Mouse (Mus musculus): ENCODE measurements around the gene 9930111J21Rik2. TPM values are rescaled to one million over a fixed set of nuclear protein-coding genes. Genes with fewer than 3 reads are reported as not detected.
"Not testable (repeated sequence)": the region's sequence is repeated elsewhere in the genome, so short reads cannot be mapped to it uniquely, and the experiment has no call there.

The 9930111J21Rik2 gene
- polyA plus RNA-seq, 1 experiment from 2014 or later = 1.1 TPM

GRCm38 (mm10) chr11:48991740-48992520 lies 59.1 kb downstream of the 9930111J21Rik2 start, which contains the start of gene Gm12185:
Gene Gm12185 (minus strand): TSS chr11:48992226.
- H3K4me2 ChIP-seq; H3K27me3 ChIP-seq; H3K4me1 ChIP-seq; H3K9ac ChIP-seq; H3K36me3 ChIP-seq; H3K9me3 ChIP-seq; H3K4me3 ChIP-seq; ATAC-seq (ENCODE audit: borderline replicate concordance, extremely low read depth, low FRiP score, low TSS enrichment); H3K27ac ChIP-seq: not testable (repeated sequence)
- 36% methylated on average over 4 of the region's 4 CpGs for WGBS

GRCm38 (mm10) chr11:48989981-48990380 lies 61.1 kb downstream of the 9930111J21Rik2 start:
- not testable (repeated sequence) for H3K4me3 ChIP-seq; H3K4me1 ChIP-seq; H3K4me2 ChIP-seq; H3K27me3 ChIP-seq; H3K9me3 ChIP-seq; ATAC-seq (ENCODE audit: borderline replicate concordance, extremely low read depth, low FRiP score, low TSS enrichment); H3K27ac ChIP-seq; H3K9ac ChIP-seq; H3K36me3 ChIP-seq
- WGBS = 58% methylated on average over 2 of the region's 2 CpGs

GRCm38 (mm10) chr11:48988219-48988618 lies 62.8 kb downstream of the 9930111J21Rik2 start:
- H3K27ac ChIP-seq; ATAC-seq (ENCODE audit: borderline replicate concordance, extremely low read depth, low FRiP score, low TSS enrichment); H3K4me1 ChIP-seq; H3K36me3 ChIP-seq; H3K4me3 ChIP-seq; H3K27me3 ChIP-seq; H3K4me2 ChIP-seq; H3K9ac ChIP-seq; H3K9me3 ChIP-seq: not testable (repeated sequence)
- 73% methylated on average over 2 of the region's 3 CpGs for WGBS

- not testable (repeated sequence) for H3K9me3 ChIP-seq; H3K9ac ChIP-seq; H3K36me3 ChIP-seq; H3K4me2 ChIP-seq; H3K27me3 ChIP-seq; ATAC-seq (ENCODE audit: borderline replicate concordance, extremely low read depth, low FRiP score, low TSS enrichment); H3K4me1 ChIP-seq; H3K4me3 ChIP-seq; H3K27ac ChIP-seq
- WGBS = no CpG with 5 or more reads among the region's 3 CpGs
These were observed 68.2 kb downstream of the 9930111J21Rik2 start for GRCm38 (mm10) chr11:48982848-48983247.

GRCm38 (mm10) chr11:48980052-48980451 lies 71.0 kb downstream of the 9930111J21Rik2 start:
- H3K4me2 ChIP-seq; H3K27ac ChIP-seq; H3K4me1 ChIP-seq; H3K9ac ChIP-seq; H3K4me3 ChIP-seq; H3K9me3 ChIP-seq; H3K36me3 ChIP-seq; H3K27me3 ChIP-seq; ATAC-seq (ENCODE audit: borderline replicate concordance, extremely low read depth, low FRiP score, low TSS enrichment): not testable (repeated sequence)
- no CpG with 5 or more reads among the region's 5 CpGs for WGBS

- H3K4me1 ChIP-seq; H3K27ac ChIP-seq; H3K4me3 ChIP-seq; H3K4me2 ChIP-seq; H3K27me3 ChIP-seq; H3K36me3 ChIP-seq; ATAC-seq (ENCODE audit: borderline replicate concordance, extremely low read depth, low FRiP score, low TSS enrichment); H3K9ac ChIP-seq; H3K9me3 ChIP-seq: not testable (repeated sequence)
- WGBS = no CpG with 5 or more reads among the region's 3 CpGs
These were observed 71.8 kb downstream of the 9930111J21Rik2 start, which contains the start of gene 9930111J21Rik1 for GRCm38 (mm10) chr11:48979251-48979650. Gene 9930111J21Rik1 (minus strand): TSS chr11:48979398.

- not testable (repeated sequence) for H3K27me3 ChIP-seq; H3K36me3 ChIP-seq; H3K4me3 ChIP-seq; H3K9me3 ChIP-seq; H3K9ac ChIP-seq; H3K27ac ChIP-seq; H3K4me1 ChIP-seq; ATAC-seq (ENCODE audit: borderline replicate concordance, extremely low read depth, low FRiP score, low TSS enrichment); H3K4me2 ChIP-seq
- WGBS = no CpG with 5 or more reads among the region's 1 CpGs
These were observed 72.7 kb downstream of the 9930111J21Rik2 start, which contains the start of gene Olfr56 for GRCm38 (mm10) chr11:48978240-48978939. Gene Olfr56 (plus strand): TSS chr11:48978889.

- H3K27ac ChIP-seq; H3K9me3 ChIP-seq; H3K4me3 ChIP-seq; H3K27me3 ChIP-seq; H3K4me2 ChIP-seq; H3K9ac ChIP-seq; H3K36me3 ChIP-seq; ATAC-seq (ENCODE audit: borderline replicate concordance, extremely low read depth, low FRiP score, low TSS enrichment); H3K4me1 ChIP-seq: not testable (repeated sequence)
- no CpG with 5 or more reads among the region's 1 CpGs for WGBS
These were observed 76.4 kb downstream of the 9930111J21Rik2 start for GRCm38 (mm10) chr11:48974686-48975085.

Other genes starting within 250 kb of the 9930111J21Rik2 start
- gene Trim41, start 233.9 kb downstream of the 9930111J21Rik2 start, polyA plus RNA-seq (2015; fragmentation: Nextera tagmentation; extraction: Ambion mirVana) = 5.4 and 5.7 TPM in 2 replicates
- gene Trim7, start 225.1 kb downstream of the 9930111J21Rik2 start, polyA plus RNA-seq (2015; fragmentation: Nextera tagmentation; extraction: Ambion mirVana) = 0.54 and 1.1 TPM in 2 replicates
- gene Gm12184, start 224.6 kb downstream of the 9930111J21Rik2 start, polyA plus RNA-seq (2015; fragmentation: Nextera tagmentation; extraction: Ambion mirVana) = 3.0 and 8.2 TPM in 2 replicates
- 9.6 and 11.8 TPM in 2 replicates for gene Irgm1, start 179.6 kb downstream of the 9930111J21Rik2 start, polyA plus RNA-seq (2015; fragmentation: Nextera tagmentation; extraction: Ambion mirVana)
- gene Gm5431, start 149.0 kb downstream of the 9930111J21Rik2 start, polyA plus RNA-seq (2015; fragmentation: Nextera tagmentation; extraction: Ambion mirVana) = 0.25 and 0.30 TPM in 2 replicates
- 2.3 and 2.8 TPM in 2 replicates for gene Psme2b, start 105.1 kb downstream of the 9930111J21Rik2 start, polyA plus RNA-seq (2015; fragmentation: Nextera tagmentation; extraction: Ambion mirVana)
- 0.05 TPM in 1 of 2 replicates, not detected in the other for gene Olfr56, start 72.4 kb downstream of the 9930111J21Rik2 start, polyA plus RNA-seq (2015; fragmentation: Nextera tagmentation; extraction: Ambion mirVana)
- 0.45 and 0.69 TPM in 2 replicates for gene 9930111J21Rik1, start 71.8 kb downstream of the 9930111J21Rik2 start, polyA plus RNA-seq (2015; fragmentation: Nextera tagmentation; extraction: Ambion mirVana)
- 0.05 TPM in 1 of 2 replicates, not detected in the other for gene Gm12185, start 59.0 kb downstream of the 9930111J21Rik2 start, polyA plus RNA-seq (2015; fragmentation: Nextera tagmentation; extraction: Ambion mirVana)
- 0.52 and 2.0 TPM in 2 replicates for gene Tgtp1, start 57.1 kb downstream of the 9930111J21Rik2 start, polyA plus RNA-seq (2015; fragmentation: Nextera tagmentation; extraction: Ambion mirVana)
- gene Tgtp2, start 13.0 kb upstream of the 9930111J21Rik2 start, polyA plus RNA-seq (2015; fragmentation: Nextera tagmentation; extraction: Ambion mirVana) = 0.72 and 1.3 TPM in 2 replicates
- gene Ifi47, start 25.3 kb upstream of the 9930111J21Rik2 start, polyA plus RNA-seq (2015; fragmentation: Nextera tagmentation; extraction: Ambion mirVana) = 2.6 and 3.1 TPM in 2 replicates
- gene Olfr1396, start 63.6 kb upstream of the 9930111J21Rik2 start, polyA plus RNA-seq (2015; fragmentation: Nextera tagmentation; extraction: Ambion mirVana) = not detected in 2 replicates
- gene Olfr1395, start 91.0 kb upstream of the 9930111J21Rik2 start, polyA plus RNA-seq (2015; fragmentation: Nextera tagmentation; extraction: Ambion mirVana) = not detected in 2 replicates
- not detected in 2 replicates for gene Olfr1394, start 103.1 kb upstream of the 9930111J21Rik2 start, polyA plus RNA-seq (2015; fragmentation: Nextera tagmentation; extraction: Ambion mirVana)
- 0.48 and 1.1 TPM in 2 replicates for gene Btnl9, start 135.9 kb upstream of the 9930111J21Rik2 start, polyA plus RNA-seq (2015; fragmentation: Nextera tagmentation; extraction: Ambion mirVana)
- gene Zfp62, start 152.1 kb upstream of the 9930111J21Rik2 start, polyA plus RNA-seq (2015; fragmentation: Nextera tagmentation; extraction: Ambion mirVana) = 37.6 and 40.3 TPM in 2 replicates
- gene Mgat1, start 192.9 kb upstream of the 9930111J21Rik2 start, polyA plus RNA-seq (2015; fragmentation: Nextera tagmentation; extraction: Ambion mirVana) = 65.0 and 69.6 TPM in 2 replicates
- not detected in 2 replicates for gene Olfr1393, start 227.1 kb upstream of the 9930111J21Rik2 start, polyA plus RNA-seq (2015; fragmentation: Nextera tagmentation; extraction: Ambion mirVana)
- not detected in 2 replicates for gene Olfr1392, start 234.0 kb upstream of the 9930111J21Rik2 start, polyA plus RNA-seq (2015; fragmentation: Nextera tagmentation; extraction: Ambion mirVana)